Mouse (Mus musculus) regulatory T cell (primary cell): Measurements from ENCODE around the gene Erf.

ENCODE experiments used
- in situ Hi-C: fragments of 300-600 bp; cut with MboI, MseI; formaldehyde crosslinking; loops from one replicate; pipeline ENCODE4 v1.15.1; 2025; ENCODE audit warnings: high pct_unique_total_duplicates

Gene Erf

DNA sequence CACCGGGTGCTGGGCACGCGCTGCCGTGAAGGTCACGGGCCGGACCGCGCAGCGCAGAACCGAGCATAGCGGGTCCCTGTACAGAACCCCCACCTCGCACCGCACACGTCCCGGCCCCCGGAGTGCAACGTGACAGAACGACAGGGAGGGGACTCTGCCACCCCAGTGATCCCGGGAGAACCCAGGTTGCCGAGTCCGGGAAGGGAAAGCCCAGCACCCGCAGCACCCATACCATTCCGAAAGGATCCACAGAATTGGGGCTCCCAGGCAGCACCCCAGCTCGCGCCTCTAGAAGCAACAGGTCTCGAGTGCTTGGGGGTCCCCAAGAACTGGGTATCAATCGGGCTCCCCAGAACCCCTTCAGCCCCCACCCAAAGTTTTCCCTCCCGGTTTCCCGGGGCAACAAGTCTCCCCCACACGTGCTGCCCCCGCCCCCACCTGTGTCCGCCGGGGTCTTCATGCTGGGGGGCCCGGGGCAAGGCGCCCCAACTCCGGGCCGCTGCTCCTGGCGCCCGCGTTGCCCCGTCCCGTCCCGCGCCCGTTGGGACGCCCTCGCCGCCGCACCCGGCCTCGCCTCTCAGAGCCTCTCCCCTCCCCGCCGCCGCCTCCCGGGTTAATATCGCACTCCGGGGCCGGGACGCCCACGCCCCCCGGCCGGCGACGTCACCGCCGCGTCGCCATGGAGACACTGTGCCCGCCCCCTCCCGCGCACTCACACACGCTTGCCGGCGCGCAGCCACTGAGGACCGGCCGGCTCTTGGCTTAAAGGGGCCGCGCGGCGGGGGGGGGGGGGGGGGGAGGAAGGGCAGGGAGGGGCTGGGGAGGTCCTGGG lies at the start of gene Erf:
Erf (minus strand) TSS at position 621 of the 832 bp plus-strand sequence.
- in situ Hi-C loops: loop anchor here (25.0 kb wide), 1 partner anchor 1937 kb away; the partner anchor contains the start of genes BC024978, Gm21983, Mia and Rab4b

DNA sequence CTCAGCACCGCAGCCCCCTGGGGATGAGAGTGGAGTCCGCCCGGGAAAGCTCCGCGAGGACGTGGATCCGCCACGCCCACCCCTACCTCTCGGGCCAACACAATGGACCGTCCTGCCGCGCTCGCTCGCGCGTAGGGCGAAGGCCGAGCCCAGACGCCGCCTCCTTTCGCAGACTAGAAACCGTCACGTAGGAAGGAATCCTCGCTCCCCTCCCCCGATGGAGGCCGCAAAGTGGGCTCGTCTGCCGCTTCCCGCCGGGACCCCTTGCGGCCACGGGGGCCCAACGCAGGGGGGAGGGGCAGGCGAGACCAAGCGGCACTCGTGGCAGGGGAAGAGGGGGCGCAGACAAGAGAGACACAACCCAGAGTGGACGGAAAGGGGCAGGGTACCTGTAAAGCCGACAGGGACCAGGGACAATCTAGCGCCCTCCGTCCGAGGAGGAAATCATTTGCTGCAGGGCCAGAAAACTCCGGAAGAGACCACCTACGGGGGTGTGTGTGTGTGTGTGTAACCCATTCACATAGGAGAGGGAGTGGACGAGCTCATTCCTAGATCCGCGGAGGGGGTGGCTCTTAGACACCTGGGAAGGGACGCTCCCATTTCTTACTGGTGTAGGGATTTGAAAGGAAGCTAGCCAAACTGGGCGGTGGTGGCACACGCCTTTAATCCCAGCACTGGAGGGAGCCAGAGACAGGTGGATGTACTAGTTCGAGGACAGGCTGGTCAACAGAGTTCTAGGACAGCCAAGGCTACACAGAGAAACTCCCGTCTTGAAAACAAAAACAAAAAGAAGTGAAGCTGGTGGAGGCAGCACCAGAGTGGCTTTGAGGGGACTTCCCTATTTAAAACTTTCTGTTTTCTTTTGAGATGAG lies 47.1 kb upstream of the Erf start, which contains the start of gene Pafah1b3:
Pafah1b3 (minus strand) TSS at position 533 of the 872 bp plus-strand sequence.
- in situ Hi-C loops: no loop called here

DNA sequence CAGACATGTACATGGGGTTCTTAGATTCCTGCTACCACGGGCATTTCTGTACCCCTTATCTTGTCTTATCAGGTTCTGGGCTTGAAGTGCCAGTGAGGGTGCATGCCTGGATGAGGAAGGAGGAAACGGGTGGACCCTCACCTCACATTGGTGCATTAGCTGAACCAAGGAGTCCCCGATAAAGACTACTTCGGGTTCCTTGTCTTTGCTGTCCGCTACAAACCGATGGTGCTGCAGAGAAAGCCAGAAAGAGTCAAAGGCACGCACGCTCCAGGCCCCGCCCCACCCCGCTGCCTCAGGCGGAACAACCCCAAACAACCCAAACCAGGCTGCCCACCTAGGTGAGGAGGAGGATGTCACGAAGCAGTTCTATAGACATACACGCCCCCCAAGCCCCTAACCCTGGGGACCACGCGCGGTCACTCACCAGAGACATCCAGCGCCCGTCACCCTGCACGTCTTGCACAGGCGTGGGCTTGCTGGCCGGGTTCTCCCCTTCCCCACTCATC lies 46.4 kb upstream of the Erf start:
- in situ Hi-C loops: no loop called here

- in situ Hi-C loops: no loop called here
These were observed 44.6 kb upstream of the Erf start for GRCm38 (mm10) chr7:25294960-25295722.

DNA sequence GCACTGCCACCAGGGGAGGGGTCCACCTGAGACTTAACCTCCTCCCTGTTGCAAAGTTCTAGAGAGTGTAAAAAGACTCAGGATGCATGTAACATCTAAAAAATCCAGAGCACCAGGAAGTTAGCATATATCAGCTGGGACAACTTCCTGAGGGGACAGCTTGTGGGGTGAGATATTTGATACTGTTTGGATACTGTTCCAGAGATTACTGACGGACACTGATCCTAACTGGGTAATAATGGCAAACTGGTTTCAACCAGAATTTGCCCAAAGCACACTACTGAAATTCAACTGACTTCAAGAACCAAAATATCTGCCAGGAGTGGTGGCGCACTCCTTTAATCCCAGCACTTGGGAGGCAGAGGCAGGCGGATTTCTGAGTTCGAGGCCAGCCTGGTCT lies 43.9 kb upstream of the Erf start:
- in situ Hi-C loops: no loop called here

DNA sequence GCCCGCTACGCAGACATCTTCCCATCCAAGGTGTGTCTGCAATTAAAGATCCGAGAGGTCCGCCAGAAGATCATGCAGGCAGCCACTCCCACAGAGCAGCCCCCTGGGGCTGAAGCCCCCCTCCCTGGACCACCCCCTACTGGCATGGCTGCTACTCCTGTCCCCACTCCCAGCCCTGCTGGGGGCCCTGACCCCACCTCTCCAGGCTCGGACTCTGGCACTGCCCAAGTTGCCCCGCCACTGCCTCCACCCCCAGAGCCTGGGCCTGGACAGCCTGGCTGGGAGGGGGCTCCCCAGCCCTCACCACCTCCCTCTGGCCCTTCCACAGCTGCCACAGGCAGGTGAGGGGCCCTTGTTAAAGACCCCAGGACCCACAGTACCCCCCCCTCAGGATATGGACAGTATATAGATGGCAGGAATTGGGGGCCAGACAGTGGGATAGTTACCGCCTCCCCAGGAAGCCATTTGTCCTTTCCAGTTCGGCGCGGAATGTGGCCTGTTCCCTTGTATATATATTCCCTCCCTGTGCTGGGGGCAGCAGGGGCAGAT lies 42.7 kb upstream of the Erf start:
- in situ Hi-C loops: no loop called here

- in situ Hi-C loops: no loop called here
These were observed 41.5 kb upstream of the Erf start for GRCm38 (mm10) chr7:25292107-25292506.

GRCm38 (mm10) chr7:25290911-25291310 lies 40.4 kb upstream of the Erf start:
- in situ Hi-C loops: no loop called here

DNA sequence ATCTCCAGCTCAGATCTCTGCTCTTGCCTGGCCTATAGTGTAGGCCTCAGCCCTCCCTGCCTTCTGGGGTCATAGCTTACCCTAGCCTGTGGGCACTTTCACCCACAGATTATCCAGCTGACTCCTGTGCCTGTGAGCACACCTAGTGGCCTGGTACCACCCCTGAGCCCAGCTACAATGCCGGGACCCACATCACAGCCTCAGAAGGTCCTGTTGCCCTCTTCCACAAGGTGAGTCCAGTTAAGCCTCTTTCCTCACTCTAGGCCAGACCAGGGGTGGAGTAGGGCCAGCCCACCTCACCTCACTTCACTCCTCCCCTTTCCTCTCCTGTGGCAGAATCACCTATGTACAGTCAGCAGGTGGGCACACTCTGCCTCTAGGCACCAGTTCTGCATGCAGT lies 39.9 kb upstream of the Erf start:
- in situ Hi-C loops: no loop called here

DNA sequence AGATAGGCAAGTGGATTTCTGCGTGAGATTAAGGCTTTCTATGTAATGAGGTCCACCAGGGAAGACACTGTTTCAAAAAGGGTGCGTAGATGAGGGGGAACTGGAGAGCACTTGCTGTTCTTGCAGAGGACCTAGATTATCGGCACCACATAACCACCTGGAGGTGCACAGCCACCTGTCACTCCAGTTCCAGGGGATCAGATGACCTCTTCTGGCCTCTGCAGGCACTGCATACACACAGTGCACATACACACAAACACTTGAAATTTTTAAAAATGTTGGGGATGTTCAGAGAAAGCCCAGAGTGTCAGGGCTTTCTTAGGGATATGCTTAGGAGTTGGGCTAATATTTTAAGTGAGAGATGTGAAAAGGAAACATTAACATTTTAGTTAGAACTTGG lies 39.4 kb upstream of the Erf start:
- in situ Hi-C loops: no loop called here

DNA sequence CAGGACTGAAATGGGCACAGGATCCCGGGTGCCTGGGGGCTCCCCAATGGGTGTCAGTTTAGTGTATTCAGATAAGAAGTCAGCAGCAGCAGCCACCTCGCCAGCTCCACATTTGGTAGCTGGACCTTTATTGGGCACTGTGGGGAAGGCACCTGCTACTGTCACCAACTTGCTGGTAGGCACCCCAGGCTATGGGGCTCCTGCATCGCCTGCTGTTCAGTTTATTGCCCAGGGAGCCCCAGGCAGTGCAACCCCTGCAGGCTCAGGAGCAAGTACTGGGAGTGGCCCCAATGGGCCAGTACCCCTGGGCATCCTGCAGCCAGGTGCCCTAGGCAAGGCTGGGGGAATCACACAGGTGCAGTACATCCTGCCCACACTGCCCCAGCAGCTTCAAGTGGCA lies 38.2 kb upstream of the Erf start:
- in situ Hi-C loops: no loop called here

- in situ Hi-C loops: no loop called here
These were observed 37.5 kb upstream of the Erf start for GRCm38 (mm10) chr7:25288011-25288410.

DNA sequence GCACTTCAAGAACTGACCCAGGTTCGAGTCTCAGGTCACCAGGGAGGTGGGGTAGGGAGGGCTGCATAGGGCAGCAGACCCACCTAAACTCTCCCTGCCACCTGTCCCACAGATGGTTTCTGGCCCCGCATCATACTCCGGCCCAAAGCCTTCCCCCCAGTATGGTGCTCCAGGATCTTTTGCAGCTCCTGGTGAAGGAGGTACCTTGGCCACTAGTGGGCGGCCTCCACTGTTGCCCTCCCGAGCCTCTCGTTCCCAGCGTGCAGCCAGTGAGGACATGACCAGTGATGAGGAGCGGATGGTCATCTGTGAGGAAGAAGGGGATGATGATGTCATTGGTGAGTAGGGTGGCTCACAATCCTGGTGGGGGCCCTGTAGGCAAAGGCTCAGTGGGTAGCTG lies 36.4 kb upstream of the Erf start:
- in situ Hi-C loops: no loop called here

DNA sequence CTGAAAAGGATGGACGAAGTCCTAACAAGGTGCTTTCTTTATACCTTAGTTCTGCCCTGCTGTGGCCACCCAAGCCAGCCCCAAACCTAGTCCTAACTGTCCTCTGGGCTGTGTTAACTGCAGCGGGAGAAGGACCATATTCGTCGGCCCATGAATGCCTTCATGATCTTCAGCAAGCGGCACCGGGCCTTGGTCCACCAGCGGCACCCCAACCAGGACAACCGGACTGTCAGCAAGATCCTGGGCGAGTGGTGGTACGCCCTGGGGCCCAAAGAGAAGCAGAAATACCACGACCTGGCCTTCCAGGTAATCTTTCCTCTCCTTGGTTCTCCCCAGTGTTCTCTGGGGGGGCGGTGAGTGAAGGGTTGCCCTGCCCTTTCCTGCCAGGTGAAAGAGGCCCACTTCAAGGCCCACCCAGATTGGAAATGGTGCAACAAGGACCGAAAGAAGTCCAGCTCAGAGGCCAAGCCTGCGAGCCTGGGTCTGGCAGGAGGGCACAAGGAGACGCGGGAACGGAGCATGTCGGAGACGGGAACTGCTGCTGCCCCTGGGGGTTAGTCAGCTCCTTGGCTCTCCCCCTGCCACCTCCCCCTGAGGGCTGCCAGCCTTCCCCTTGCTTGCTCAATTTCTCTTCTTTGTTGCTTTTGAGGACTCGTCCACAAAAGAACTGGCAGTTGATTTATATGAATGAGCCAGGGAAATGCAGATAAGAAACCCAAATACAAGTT lies 35.1 kb upstream of the Erf start:
- in situ Hi-C loops: no loop called here

DNA sequence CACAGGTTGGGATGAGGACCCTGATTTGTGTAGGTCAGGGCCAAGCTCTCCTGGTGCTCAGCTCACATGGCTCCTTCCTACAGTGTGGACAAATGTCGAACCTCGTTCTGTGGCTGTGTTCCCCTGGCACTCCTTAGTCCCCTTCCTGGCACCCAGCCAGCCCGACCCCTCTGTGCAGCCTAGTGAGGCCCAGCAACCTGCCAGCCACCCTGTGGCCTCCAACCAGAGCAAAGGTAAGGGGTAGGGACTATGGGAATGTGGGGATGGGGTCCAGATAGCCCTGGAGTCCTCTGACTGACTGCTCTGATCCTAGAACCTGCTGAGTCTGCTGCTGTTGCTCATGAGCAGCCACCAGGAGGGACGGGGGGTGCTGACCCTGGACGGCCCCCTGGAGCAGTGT lies 34.2 kb upstream of the Erf start:
- in situ Hi-C loops: loop anchor here (5.0 kb wide), 1 partner anchor 912 kb away; the partner anchor contains the start of gene Kcnn4

DNA sequence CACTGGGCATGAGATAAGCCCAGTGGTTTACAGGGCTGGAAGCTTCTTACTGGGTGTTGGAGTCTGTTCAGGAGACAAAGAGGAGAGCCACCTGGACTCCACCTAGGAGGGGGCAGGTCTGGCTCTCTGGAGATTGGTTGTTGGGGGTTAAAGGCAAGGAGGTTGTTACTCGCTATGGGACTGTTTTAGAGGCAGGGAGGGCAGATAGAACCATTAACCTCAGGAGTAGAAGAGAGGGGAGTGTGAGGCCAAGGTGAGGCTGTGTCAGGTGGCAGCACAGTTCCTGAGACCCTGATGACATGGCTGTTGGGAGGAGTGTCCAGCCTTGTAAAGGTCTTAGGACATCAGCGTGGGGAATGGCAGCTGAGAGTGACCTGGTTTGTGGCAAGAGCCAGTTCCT lies 33.6 kb upstream of the Erf start:
- in situ Hi-C loops: loop anchor here (5.0 kb wide), 1 partner anchor 912 kb away; the partner anchor contains the start of gene Kcnn4

DNA sequence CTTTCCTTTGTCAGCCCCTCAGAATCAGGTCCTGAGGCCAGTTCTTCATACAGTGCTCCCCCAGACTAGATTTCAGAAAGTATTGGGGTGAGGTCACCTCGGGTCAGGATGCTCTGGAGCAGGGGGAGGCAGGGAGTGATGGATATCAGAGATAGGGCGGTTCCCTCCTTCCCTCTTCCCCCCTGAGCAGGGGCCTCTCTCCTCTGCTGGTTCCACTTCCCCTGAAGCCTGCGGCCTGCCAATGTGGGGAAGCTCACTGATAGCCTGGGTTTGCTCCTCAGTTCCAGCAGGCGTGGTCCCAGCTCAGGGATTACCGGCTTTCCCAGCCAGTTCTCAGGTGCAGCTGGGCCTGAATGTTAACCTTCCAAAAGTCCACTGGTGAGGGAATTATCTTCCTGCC lies 33.1 kb upstream of the Erf start:
- in situ Hi-C loops: loop anchor here (5.0 kb wide), 1 partner anchor 911 kb away; the partner anchor contains the start of gene Kcnn4

GRCm38 (mm10) chr7:25282731-25283211 lies 32.2 kb upstream of the Erf start:
- in situ Hi-C loops: loop anchor here (5.0 kb wide), 1 partner anchor 910 kb away; the partner anchor contains the start of gene Kcnn4

DNA sequence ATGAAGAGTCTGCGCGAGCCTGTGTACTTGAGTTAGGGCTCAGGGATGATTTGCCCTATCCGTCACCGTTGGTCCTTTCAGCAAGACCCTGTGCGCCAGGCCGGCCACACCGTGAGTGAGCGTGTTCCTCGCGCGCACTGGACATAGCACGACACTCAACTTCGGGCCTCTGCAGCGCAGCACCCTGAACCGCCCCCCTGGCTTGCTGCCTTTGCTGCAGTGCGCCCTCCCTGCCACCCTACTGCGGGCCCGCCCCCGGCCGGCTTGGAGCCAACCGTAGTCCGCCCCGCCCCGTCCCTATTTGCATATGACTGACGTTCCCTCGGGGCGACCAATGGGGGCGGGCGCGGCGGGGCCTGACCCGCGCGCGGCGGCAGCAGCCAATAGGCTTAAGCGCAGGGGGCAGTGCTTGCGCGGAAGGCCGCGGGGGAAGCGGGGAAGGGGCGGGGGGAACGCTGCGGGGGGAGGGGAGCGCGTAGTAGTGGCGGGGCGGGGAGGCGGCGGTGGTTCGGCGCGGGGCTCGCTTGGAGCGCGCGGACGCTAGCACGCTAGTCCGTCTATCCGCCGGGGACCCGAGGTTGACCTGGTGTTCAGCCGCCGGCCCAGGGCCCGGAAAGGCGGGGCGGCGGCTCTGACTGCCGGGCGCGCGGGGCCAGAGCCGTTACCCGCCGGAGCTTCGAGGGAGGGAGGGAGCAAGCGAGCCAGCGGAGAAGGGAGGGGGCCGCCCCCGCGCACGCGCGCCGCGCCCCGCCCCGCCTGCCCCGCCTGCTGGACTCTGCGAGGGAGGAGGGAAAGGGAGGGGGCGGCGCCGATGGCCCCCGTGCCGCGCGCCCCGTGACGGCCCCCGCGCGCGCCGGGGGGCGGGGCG lies 31.4 kb upstream of the Erf start:
- in situ Hi-C loops: loop anchor here (5.0 kb wide), 1 partner anchor 910 kb away; the partner anchor contains the start of gene Kcnn4
